Mouse (Mus musculus): ENCODE data around the gene Rasgrp2. TPM values are rescaled to one million over a fixed set of nuclear protein-coding genes. Genes with fewer than 3 reads are reported as not detected.

Rasgrp2 gene
- 39.9 and 45.0 TPM in 2 replicates for polyA plus RNA-seq (2015; fragmentation: Nextera tagmentation; extraction: Ambion mirVana)

DNA sequence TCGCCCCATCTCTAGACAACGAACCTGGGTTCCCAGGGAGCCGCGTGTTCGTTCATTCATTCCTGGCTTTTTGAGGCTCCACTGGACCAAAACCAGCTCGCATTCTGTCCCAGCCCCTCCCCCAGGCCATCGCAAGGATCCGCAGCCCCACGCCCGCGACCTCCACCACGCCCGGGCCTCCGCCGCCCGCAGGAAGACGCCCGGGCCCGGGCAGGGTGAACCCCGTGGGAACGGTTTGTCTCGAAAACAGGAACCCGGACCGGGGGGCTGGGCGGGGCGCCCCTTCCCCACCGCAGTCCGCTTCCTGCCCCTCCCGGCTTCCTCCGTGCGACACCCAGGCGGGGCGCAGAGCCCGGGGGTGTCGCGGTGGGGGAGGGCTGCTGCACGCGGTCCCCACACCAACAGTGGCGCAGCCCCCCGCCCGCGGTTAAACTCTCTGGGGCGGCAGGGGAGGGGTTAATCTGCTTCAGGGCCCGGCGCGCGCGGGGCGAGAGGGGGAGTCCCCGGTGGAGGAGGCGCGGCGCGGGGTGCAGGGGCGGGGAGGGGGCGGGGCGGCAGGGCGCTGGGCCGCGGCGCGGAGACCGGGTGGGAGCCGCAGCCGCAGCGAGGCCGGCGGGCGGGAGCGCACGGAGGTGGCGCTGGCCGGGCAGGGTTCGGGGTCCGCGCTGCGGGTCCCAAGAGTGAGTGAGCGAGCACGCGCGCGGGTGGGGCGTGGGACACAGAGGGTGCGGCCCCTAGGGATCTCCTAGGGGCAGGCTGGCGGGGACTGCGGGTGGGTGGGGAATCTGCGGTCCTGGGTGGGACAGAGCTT, at the start of gene Rasgrp2:
Rasgrp2 (plus strand) TSS at position 56 of the 811 bp plus-strand sequence.
- H3K4me1 ChIP-seq = peaks cover 37% of the 10 kb centered on the region
- peak within 1 kb of the TSS; percentile 52 for H3K4me3 ChIP-seq (replicated peaks)
- H3K4me2 ChIP-seq (replicated peaks) = peak within 1 kb of the TSS; percentile 97
- no peak within 1 kb of the TSS; the same call in 1 of the 2 replicates for H3K27ac ChIP-seq (replicated peaks)
- ATAC-seq (ENCODE audit: insufficient number of reproducible peaks, low FRiP score, low TSS enrichment, low read depth) = no peak; the same call in 1 of the 2 replicates
- no peaks in the 10 kb centered on the region for H3K9me3 ChIP-seq (replicated peaks)
- H3K27me3 ChIP-seq = peaks cover 41% of the 10 kb centered on the region
- peak within 1 kb of the TSS; percentile 35; the same call in 1 of the 2 replicates for H3K9ac ChIP-seq
- H3K36me3 ChIP-seq = no peaks in the 10 kb centered on the region
- under 1% methylated on average over 80 of the region's 87 CpGs for WGBS

DNA sequence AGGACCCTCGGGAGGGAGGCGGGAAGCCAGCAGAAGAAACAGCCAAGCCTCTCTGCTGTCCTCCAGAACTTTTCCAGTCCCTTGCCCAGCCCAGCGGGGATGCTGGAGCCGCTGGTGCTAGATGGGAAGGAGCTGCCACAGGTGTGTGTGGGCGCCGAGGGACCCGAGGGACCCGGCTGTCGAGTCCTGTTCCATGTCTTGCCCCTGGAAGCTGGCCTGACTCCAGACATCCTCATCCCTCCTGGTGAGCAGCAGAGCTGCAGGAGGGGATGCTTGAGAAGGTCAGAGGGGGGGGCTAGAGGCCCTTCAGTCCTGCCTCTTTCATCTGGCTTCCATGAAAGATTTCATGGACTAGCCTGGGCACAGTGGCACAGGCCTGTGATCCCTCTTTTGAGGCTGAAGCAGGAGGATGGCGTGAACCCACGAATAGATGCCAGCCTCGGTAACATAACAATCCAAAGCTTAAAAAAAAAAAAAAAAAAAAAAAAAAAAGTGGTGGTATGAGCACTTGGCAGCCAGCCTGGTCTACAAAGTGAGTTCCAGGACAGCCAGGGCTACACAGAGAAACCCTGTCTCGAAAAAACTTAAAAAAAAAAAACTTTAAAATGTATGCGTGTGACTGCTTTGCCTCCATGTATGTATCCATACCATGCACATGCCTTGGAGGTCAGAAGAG, 47.6 kb upstream of the Rasgrp2 start:
- no peak overlapping the region for H3K4me3 ChIP-seq (replicated peaks)
- H3K27ac ChIP-seq (replicated peaks) = no peak overlapping the region
- 61% methylated on average over 14 of the region's 14 CpGs for WGBS

DNA sequence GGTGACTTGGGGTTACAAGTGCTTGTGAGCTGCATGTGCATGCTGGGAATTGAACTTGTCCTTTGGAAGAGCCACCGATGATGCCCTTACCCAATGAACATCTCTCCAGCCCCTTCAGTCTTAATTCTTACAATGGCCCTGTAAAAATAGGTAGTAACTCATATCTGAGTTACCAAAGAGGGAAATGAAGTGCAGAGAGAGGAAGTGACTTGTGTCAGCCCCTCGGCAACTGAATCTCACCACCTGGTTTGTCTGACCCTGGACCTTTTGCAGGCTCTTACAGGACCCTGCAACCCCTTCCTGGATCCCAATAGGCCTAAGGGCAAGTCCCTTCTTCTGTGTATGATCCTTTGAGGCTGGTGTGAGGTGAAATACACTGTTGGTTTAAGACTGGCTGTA, 47.0 kb upstream of the Rasgrp2 start:
- Histone ChIP-seq H3K9ac (no peak overlapping the region), H3K4me1 (peaks cover 22% of the 10 kb centered on the region), H3K36me3 (peaks cover 33% of the 10 kb centered on the region), H3K9me3 (replicated peaks) (no peaks in the 10 kb centered on the region), H3K4me3 (replicated peaks) (no peak overlapping the region), H3K27me3 (no peaks in the 10 kb centered on the region), H3K4me2 (replicated peaks) (no peak overlapping the region), H3K27ac (replicated peaks) (no peak overlapping the region)
- no peak for ATAC-seq (ENCODE audit: insufficient number of reproducible peaks, low FRiP score, low TSS enrichment, low read depth)
- WGBS = 82% methylated on average over 2 of the region's 2 CpGs

More for the DNA sequence above, 47.6 kb upstream of the Rasgrp2 start:
- no peak overlapping the region for H3K4me2 ChIP-seq (replicated peaks)
- ATAC-seq (ENCODE audit: insufficient number of reproducible peaks, low FRiP score, low TSS enrichment, low read depth) = no peak
- H3K27me3 ChIP-seq = no peaks in the 10 kb centered on the region
- H3K36me3 ChIP-seq = peaks cover 39% of the 10 kb centered on the region
- H3K4me1 ChIP-seq = peaks cover 22% of the 10 kb centered on the region
- H3K9ac ChIP-seq = 0 out of 2 replicates have a peak overlapping the region, but pooled peaks have one; percentile 4
- no peaks in the 10 kb centered on the region for H3K9me3 ChIP-seq (replicated peaks)

DNA sequence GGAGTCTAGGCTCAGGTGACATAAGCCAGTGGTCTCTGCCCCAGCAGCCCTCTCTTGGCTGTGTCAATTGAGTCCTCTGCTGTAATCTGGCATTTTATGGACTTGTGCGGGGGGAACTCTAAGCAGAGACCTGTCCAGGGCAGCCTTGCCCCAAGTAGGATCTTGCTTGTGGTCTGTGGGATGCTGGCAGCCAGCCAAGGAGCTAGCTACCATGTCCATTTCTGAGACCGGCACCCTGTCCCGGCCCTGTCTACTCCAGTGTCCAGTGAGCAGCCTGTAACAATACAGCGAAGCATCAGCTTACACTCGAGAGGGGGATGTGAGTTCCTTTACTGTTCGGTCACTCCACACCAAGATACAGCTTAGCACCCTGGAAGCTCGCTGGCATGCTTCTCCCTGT, 45.1 kb upstream of the Rasgrp2 start:
- Histone ChIP-seq H3K4me3 (replicated peaks) (no peak overlapping the region), H3K9me3 (replicated peaks) (no peaks in the 10 kb centered on the region), H3K36me3 (peaks cover 25% of the 10 kb centered on the region; the same call in 1 of the 2 replicates), H3K4me1 (peaks cover 16% of the 10 kb centered on the region), H3K9ac (no peak overlapping the region), H3K4me2 (replicated peaks) (no peak overlapping the region), H3K27me3 (no peaks in the 10 kb centered on the region), H3K27ac (replicated peaks) (no peak overlapping the region)
- whole genome bisulfite sequencing = 86% methylated on average over 7 of the region's 7 CpGs
- no peak for ATAC-seq (ENCODE audit: insufficient number of reproducible peaks, low FRiP score, low TSS enrichment, low read depth)

DNA sequence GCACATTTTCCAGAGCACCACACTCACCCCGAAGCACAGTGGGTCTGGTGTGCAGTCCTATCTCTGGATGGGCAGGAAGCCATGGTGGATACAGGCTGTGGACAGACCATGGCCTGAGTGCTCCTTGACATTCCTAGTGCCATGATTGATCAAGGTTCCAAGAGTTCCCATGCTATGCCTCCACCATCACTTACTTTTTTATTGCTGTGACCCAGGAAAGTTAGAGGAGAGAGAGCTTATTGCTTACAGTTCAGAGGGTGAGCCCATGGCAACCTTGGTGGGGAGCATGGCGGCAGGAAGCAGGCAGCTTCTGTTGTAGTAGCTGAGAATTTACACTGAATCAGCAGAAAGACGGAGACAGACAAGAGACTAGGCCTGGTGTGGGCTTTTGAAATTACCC, 37.8 kb upstream of the Rasgrp2 start:
- Histone ChIP-seq H3K27ac (replicated peaks) (no peak overlapping the region), H3K4me2 (replicated peaks) (no peak overlapping the region), H3K9me3 (replicated peaks) (no peaks in the 10 kb centered on the region), H3K9ac (no peak overlapping the region), H3K4me1 (peaks cover 17% of the 10 kb centered on the region), H3K27me3 (no peaks in the 10 kb centered on the region), H3K36me3 (peaks cover 11% of the 10 kb centered on the region), H3K4me3 (replicated peaks) (no peak overlapping the region)
- no peak for ATAC-seq (ENCODE audit: insufficient number of reproducible peaks, low FRiP score, low TSS enrichment, low read depth)
- WGBS = 95% methylated on average over 3 of the region's 3 CpGs

DNA sequence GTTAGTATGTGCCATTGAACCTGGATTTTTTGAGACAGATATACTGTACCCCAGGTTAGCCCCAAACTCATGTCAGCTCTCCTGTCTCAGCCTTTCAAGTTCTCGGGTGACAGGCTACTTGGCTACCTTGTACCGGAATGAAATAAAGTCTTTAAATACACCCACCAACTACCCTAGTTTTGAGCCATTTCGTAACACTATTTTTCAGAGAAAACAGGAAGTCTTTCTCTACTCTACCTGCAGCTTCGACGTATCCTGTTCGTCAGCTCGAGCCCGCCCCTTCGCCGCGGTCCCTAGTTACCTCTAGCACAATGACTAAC, 36.1 kb upstream of the Rasgrp2 start:
- peaks cover 28% of the 10 kb centered on the region for H3K4me1 ChIP-seq
- peak overlapping the region; percentile 85 for H3K4me3 ChIP-seq (replicated peaks)
- under 1% methylated on average over 11 of the region's 11 CpGs for WGBS
- peak overlapping the region; percentile 96 for H3K27ac ChIP-seq (replicated peaks)
- H3K9me3 ChIP-seq (replicated peaks) = no peaks in the 10 kb centered on the region
- no peaks in the 10 kb centered on the region for H3K27me3 ChIP-seq
- no peak for ATAC-seq (ENCODE audit: insufficient number of reproducible peaks, low FRiP score, low TSS enrichment, low read depth)
- peaks cover 28% of the 10 kb centered on the region for H3K36me3 ChIP-seq
- peak overlapping the region; percentile 56 for H3K4me2 ChIP-seq (replicated peaks)
- H3K9ac ChIP-seq = peak overlapping the region; percentile 22; the same call in 1 of the 2 replicates

DNA sequence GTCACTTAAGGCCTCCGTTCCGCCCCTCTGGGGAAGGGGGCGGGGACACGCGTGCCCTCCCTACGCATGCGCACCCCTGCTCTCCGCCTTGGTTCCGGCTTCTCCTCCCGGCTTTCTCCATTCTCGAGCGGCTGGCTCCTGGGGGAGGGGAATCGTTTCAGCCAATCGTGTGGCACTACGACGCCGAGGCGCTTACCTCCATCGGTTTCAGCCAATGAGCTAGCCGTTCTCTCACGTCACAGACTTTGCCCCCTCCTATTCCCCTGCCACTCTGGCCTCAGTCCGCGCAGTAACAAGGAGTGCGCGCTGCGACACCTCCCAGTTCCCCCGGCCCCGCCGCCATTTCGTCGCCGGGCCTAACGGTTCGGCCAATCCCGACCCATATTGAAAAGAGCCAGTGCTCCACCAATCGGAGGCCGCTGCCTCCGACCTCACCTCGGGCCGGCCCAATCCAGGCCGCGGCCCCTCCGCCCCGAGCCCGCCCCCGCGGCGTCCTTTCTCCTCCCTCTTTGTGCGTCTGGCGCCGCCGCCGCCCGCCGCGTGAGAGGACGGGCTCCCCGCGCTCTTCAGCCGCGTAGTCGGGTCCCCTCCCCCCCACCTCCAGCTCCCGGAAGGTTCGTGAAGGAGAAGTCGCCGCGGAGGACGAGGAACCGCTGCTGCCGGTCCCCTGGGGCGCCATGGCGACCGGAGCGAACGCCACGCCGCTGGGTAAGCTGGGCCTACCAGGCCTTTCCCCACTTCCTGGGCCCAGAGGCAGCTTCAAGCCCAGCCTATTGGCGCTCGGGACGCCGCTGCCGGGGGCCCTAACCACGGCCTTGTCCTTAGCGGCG, 35.5 kb upstream of the Rasgrp2 start, which contains the start of gene Sf1:
Sf1 (plus strand) TSS at position 280 of the 830 bp plus-strand sequence.
- under 1% methylated on average over 84 of the region's 85 CpGs for WGBS

DNA sequence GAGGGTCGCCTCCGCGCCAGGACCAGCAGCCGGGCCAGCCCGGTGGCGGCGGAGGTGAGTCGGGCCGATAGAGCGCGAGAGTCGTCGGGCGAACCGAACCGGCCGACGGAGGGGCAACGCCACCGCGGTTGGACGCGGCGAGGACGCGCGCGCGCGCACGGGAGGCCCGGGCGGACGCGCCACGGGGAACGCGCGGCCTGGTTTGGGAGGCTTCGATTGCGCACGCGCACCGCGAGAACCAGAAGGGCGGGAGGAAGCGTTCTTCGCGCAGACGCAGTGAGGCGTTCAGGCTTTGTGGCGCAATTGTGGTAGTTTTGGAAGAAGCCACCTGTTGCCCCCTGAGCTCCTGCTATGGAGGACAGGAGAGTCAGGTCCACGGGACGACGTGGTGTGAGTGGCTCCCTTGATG, 34.8 kb upstream of the Rasgrp2 start:
- WGBS = 1% methylated on average over 55 of the region's 55 CpGs
- Histone ChIP-seq H3K27ac (replicated peaks) (peak overlapping the region; percentile 96), H3K4me1 (peaks cover 28% of the 10 kb centered on the region), H3K4me3 (replicated peaks) (peak overlapping the region; percentile 85), H3K4me2 (replicated peaks) (peak overlapping the region; percentile 83), H3K9ac (peak overlapping the region; percentile 90), H3K36me3 (peaks cover 38% of the 10 kb centered on the region), H3K9me3 (replicated peaks) (no peaks in the 10 kb centered on the region), H3K27me3 (no peaks in the 10 kb centered on the region)
- ATAC-seq (ENCODE audit: insufficient number of reproducible peaks, low FRiP score, low TSS enrichment, low read depth) = no peak

More for the DNA sequence above, 35.5 kb upstream of the Rasgrp2 start, which contains the start of gene Sf1:
- Histone ChIP-seq H3K9me3 (replicated peaks) (no peaks in the 10 kb centered on the region), H3K27ac (replicated peaks) (peak within 1 kb of the TSS; percentile 96), H3K4me1 (peaks cover 28% of the 10 kb centered on the region), H3K4me3 (replicated peaks) (peak within 1 kb of the TSS; percentile 85), H3K9ac (peak within 1 kb of the TSS; percentile 90), H3K4me2 (replicated peaks) (peak within 1 kb of the TSS; percentile 83), H3K27me3 (no peaks in the 10 kb centered on the region), H3K36me3 (peaks cover 33% of the 10 kb centered on the region)
- peak; percentile 98 for ATAC-seq (ENCODE audit: insufficient number of reproducible peaks, low FRiP score, low TSS enrichment, low read depth)

DNA sequence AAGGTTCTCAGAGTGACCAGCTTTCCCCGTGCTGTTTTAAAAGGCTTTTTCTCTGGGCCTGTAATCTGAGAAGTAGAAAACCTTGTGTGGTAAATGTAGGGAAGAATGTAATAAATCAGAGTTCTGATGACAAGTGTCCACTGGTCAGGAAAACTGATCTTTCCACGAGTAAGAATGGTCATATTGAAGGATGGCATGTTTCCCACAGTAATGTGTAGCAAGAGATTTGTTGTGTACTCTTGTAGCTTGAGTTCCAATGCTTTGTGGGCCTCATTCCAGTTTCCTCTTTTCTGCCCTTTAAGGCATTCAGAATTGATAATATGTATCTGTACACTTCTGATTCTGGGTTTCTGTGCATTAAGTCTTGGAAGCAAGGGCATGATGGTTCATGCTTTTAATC, 34.3 kb upstream of the Rasgrp2 start:
- no peak for ATAC-seq (ENCODE audit: insufficient number of reproducible peaks, low FRiP score, low TSS enrichment, low read depth)
- H3K4me3 ChIP-seq (replicated peaks) = peak overlapping the region; percentile 85
- 3% methylated on average over 2 of the region's 2 CpGs for WGBS
- H3K4me1 ChIP-seq = peaks cover 28% of the 10 kb centered on the region
- H3K27ac ChIP-seq (replicated peaks) = peak overlapping the region; percentile 96; the same call in 1 of the 2 replicates
- H3K9ac ChIP-seq = peak overlapping the region; percentile 90
- H3K36me3 ChIP-seq = peaks cover 43% of the 10 kb centered on the region
- no peaks in the 10 kb centered on the region for H3K27me3 ChIP-seq
- H3K9me3 ChIP-seq (replicated peaks) = no peaks in the 10 kb centered on the region
- peak overlapping the region; percentile 83 for H3K4me2 ChIP-seq (replicated peaks)

DNA sequence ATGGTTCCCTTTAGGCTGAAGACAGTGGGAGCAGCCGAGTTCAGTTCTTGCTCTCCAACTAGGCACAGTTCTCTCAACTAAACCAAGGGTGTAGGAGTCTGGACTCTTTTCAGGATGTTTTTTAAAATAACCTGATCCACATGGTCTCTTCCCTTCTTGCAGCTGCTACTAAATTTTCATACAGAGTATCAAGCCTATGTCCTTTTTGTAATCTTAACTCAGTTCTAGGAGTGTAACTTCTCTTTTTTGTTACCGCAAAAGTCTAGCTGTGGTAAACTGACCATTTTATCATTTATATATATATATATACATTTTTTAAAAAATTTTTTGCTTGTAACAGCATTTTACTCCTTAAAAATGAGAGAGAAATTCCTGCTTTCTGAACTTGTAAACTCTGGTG, 29.0 kb upstream of the Rasgrp2 start:
- WGBS = 81% methylated on average over 2 of the region's 2 CpGs
- no peak overlapping the region for H3K27ac ChIP-seq (replicated peaks)
- peaks cover 89% of the 10 kb centered on the region for H3K36me3 ChIP-seq
- no peak overlapping the region for H3K9ac ChIP-seq
- no peaks in the 10 kb centered on the region for H3K9me3 ChIP-seq (replicated peaks)
- peaks cover 17% of the 10 kb centered on the region for H3K4me1 ChIP-seq
- no peak overlapping the region for H3K4me3 ChIP-seq (replicated peaks)
- no peak overlapping the region for H3K4me2 ChIP-seq (replicated peaks)
- H3K27me3 ChIP-seq = no peaks in the 10 kb centered on the region
- ATAC-seq (ENCODE audit: insufficient number of reproducible peaks, low FRiP score, low TSS enrichment, low read depth) = no peak

Data from embryonic facial prominence, embryonic 15.5 days (tissue).